Mouse (Mus musculus): ENCODE measurements around the gene Apol10a.
"Not testable (repeated sequence)": the region's sequence is repeated elsewhere in the genome, so short reads cannot be mapped to it uniquely, and the experiment has no call there.

The Apol10a gene

GRCm38 (mm10) chr15:77476693-77477092 is at the start of gene Apol10a:
TSS of gene Apol10a (plus strand) at chr15:77477047.
- DNase-seq (ENCODE audit: low read depth, low spot score) = not testable (repeated sequence)

- not testable (repeated sequence) for DNase-seq (ENCODE audit: low read depth, low spot score)
These were observed 48.0 kb upstream of the Apol10a start for GRCm38 (mm10) chr15:77428690-77429448.

GRCm38 (mm10) chr15:77444746-77445145 is 32.1 kb upstream of the Apol10a start:
- DNase-seq (ENCODE audit: low read depth, low spot score) = not testable (repeated sequence)

GRCm38 (mm10) chr15:77445668-77446067 is 31.2 kb upstream of the Apol10a start:
- DNase-seq (ENCODE audit: low read depth, low spot score) = not testable (repeated sequence)

GRCm38 (mm10) chr15:77447392-77447791 is 29.5 kb upstream of the Apol10a start, which contains the start of gene Apol7b:
TSS of gene Apol7b (minus strand) at chr15:77447492.
- DNase-seq (ENCODE audit: low read depth, low spot score) = not testable (repeated sequence)

GRCm38 (mm10) chr15:77449927-77450326 is 26.9 kb upstream of the Apol10a start:
- peak; percentile 76 for DNase-seq (ENCODE audit: low read depth, low spot score)

GRCm38 (mm10) chr15:77474699-77475390 is 2.0 kb upstream of the Apol10a start:
- DNase-seq (ENCODE audit: low read depth, low spot score) = peak; percentile 50

- no peak for DNase-seq (ENCODE audit: low read depth, low spot score)
These were observed 5.4 kb downstream of the Apol10a start for GRCm38 (mm10) chr15:77482140-77482794.

- not testable (repeated sequence) for DNase-seq (ENCODE audit: low read depth, low spot score)
These were observed 16.3 kb downstream of the Apol10a start for GRCm38 (mm10) chr15:77493181-77493580.

GRCm38 (mm10) chr15:77494694-77495093 is 17.8 kb downstream of the Apol10a start:
- not testable (repeated sequence) for DNase-seq (ENCODE audit: low read depth, low spot score)

GRCm38 (mm10) chr15:77507966-77508365 is 31.1 kb downstream of the Apol10a start, which contains the start of gene Apol11a:
TSS of gene Apol11a (plus strand) at chr15:77508271.
- not testable (repeated sequence) for DNase-seq (ENCODE audit: low read depth, low spot score)

- DNase-seq (ENCODE audit: low read depth, low spot score) = not testable (repeated sequence)
These were observed 43.7 kb downstream of the Apol10a start for GRCm38 (mm10) chr15:77520596-77520995.

GRCm38 (mm10) chr15:77523186-77523843 is 46.5 kb downstream of the Apol10a start:
- DNase-seq (ENCODE audit: low read depth, low spot score) = peak; percentile 67

GRCm38 (mm10) chr15:77533216-77533615 is 56.4 kb downstream of the Apol10a start, which contains the start of gene Apol7c:
TSS of gene Apol7c (minus strand) at chr15:77533316.
- no peak for DNase-seq (ENCODE audit: low read depth, low spot score)

GRCm38 (mm10) chr15:77539221-77539620 is 62.4 kb downstream of the Apol10a start:
- DNase-seq (ENCODE audit: low read depth, low spot score) = not testable (repeated sequence)
